Mouse (Mus musculus): ENCODE measurements around the gene Asic3. TPM values are rescaled to one million over a fixed set of nuclear protein-coding genes. Genes with fewer than 3 reads are reported as not detected.

Gene Asic3
- total RNA-seq, 2 experiments from 2014 or later: not detected

DNA sequence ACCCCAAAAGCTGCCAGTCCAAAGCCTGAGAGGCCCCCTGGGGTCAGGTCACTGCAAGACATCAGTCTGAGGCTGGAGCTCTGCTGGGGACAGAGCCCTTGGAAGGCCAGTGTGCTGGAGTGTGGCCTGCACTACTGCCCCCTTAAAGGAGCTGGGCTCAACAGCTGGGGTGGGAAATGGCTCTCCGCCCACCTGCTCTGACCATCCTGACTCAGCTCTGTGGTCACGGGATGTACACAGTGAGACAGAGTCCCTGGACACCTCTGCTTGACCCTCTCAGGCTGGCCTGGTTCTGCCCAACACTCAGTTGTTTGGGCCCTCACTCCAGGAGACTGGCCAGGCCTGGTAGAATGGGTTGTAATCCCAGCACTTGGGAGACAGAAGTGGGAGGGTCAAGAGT lies 3.7 kb upstream of the Asic3 start:
- DNase-seq (ENCODE audit: low spot score in 2 of 2): no peak
- intact Hi-C loops (cut with DNase I): no loop called here

GRCm38 (mm10) chr5:24412063-24412462 lies 1.1 kb upstream of the Asic3 start:
- intact Hi-C loops (cut with DNase I): no loop called here
- no peak for DNase-seq (ENCODE audit: low spot score in 2 of 2)

DNA sequence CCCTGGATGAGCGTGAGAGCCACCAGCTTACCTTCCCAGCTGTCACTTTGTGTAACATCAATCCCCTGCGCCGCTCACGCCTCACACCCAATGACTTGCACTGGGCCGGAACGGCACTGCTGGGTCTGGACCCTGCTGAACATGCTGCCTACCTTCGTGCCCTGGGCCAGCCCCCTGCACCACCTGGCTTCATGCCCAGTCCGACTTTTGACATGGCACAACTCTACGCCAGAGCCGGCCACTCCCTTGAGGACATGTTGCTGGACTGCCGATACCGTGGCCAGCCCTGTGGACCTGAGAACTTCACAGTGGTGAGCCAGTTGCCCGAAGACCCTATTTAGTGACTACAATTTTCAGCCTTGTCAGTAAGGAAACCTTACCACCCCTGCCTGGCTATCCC lies 746 bp downstream of the Asic3 start:
- DNase-seq (ENCODE audit: low spot score in 2 of 2): no peak
- intact Hi-C loops (cut with DNase I): loop anchor here (1.0 kb wide), 1 partner anchor 9 kb away; no protein-coding TSS in a partner anchor

- DNase-seq (ENCODE audit: low spot score in 2 of 2): peak; percentile 42 to 68
- intact Hi-C loops (cut with DNase I): loop anchor here (1.0 kb wide), 1 partner anchor 55 kb away; no protein-coding TSS in a partner anchor
These were observed 3.1 kb downstream of the Asic3 start for GRCm38 (mm10) chr5:24416222-24416736.

DNA sequence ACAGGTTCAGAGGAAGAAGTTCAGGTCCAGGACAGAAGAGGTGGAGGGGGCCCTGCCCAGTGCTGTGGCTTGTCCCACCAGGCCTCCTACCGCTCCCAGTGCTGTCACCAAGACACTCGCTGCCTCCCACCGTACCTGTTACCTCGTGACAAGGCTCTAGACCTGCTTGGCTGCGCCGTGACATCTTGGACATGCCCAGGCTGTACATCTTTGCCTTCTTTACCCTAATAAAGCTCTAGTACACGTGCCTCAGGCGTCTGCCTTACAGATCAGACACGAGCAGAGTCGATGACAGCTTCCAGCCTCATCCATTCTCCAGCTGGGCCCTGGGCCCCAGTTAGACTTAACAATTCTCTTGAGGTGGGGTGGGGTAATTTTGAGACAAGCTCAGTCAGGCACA lies 4.4 kb downstream of the Asic3 start:
- intact Hi-C loops (cut with DNase I): no loop called here
- DNase-seq (ENCODE audit: low spot score in 2 of 2): no peak

DNA sequence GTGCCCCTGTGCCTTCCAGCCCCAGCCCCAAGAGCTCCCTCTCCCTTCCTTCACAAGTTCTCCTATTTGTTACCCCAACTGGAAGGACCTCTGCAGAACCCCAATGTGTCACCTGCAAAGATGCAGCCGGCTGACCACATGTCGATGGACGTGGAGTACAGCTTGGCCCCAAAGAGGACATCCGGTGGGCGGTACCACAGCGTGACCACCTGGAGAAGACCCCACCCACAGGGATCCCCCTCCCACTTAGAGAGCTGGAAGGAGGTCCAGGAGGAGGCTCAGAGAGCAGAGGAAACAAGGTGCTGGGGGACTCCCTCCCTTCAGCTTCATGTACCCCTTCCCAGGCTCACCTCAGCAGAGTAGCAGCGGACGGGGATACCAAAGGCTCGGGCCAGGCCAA lies 7.2 kb downstream of the Asic3 start:
- DNase-seq (ENCODE audit: low spot score in 2 of 2): no peak
- intact Hi-C loops (cut with DNase I): no loop called here

DNA sequence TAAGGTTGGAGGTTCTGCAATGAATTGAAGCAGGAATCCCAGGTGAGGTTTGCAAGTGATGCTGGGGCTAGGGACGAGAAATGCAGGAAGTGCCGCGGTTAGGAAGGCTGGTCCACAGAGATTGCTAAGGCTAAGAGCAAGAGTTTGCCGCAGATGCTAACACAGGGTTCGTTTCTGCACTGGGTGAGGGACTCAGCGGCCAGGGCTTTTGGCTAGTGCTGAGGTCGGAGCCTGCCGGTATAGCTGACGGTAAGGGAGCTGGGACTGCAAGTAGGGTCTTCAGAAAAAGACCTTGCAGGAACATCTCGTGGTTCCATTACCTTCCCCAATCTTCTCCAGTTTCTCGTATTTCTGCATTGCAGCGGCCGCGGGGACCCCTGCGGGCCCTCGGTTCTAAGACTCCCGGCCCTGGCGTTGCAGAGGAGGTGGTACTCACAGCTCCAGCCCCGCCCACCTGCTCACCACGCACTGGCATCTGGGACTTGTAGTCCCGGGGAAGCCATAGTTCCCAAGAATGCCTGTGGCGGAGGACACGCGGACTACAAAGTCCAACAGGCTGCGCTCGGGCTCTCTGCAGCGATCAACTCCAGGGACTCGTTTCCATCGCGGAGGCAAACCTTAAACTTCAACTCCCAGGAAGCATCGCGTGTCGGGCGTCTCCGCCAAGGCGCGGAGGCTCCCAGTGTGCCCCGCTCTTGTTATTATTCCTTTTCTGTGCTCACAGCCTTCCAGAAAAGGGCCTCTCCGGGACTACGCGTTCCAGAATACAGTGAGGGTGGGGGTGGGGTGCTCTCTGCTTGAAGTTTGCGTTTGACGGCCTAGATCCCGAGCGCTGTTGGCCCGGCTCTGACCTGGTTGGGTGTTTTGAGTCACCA lies 10.2 kb downstream of the Asic3 start, which contains the start of the genes Cdk5 and Slc4a2:
Cdk5 (minus strand) TSS at position 402 of the 875 bp plus-strand sequence.
Slc4a2 (plus strand) TSS at position 709 of the 875 bp plus-strand sequence.
- intact Hi-C loops (cut with DNase I): loop anchor here (1.0 kb wide), 1 partner anchor 25 kb away; no protein-coding TSS in a partner anchor
- DNase-seq (ENCODE audit: low spot score in 2 of 2): peak; percentile 99 to 100

- no peak for DNase-seq (ENCODE audit: low spot score in 2 of 2)
- intact Hi-C loops (cut with DNase I): no loop called here
These were observed 11.0 kb downstream of the Asic3 start for GRCm38 (mm10) chr5:24424004-24424781.

DNA sequence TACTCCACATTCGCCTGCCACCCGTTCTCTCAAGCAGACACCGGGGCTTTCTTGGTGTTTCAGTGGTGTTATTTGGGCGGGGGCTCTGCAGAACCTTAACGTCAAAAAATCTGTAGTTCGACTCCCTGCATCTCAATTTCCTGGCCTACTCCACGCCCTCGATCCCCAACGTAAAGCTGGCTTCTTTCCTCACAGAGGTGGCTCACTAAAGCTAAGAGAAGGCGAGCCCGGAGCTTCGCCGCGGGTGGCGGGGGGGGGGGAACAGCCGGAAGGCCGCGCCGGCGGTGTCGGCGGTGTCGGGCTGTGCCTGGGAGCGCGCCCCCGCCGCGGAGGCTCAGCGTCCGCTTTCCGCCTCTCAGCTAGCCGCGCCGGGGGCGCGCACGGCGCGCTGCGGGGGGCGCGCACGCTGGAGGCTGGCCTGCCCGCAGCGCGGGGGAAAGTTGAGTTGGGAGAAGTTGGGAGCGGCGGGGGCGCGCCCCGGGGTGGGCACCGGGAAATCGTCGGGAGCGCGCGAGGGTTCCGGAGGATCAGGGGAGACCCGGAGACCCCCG lies 11.7 kb downstream of the Asic3 start:
- intact Hi-C loops (cut with DNase I): loop anchor here (1.0 kb wide), 1 partner anchor 26 kb away; no protein-coding TSS in a partner anchor
- peak; percentile 69 to 80 for DNase-seq (ENCODE audit: low spot score in 2 of 2)

DNA sequence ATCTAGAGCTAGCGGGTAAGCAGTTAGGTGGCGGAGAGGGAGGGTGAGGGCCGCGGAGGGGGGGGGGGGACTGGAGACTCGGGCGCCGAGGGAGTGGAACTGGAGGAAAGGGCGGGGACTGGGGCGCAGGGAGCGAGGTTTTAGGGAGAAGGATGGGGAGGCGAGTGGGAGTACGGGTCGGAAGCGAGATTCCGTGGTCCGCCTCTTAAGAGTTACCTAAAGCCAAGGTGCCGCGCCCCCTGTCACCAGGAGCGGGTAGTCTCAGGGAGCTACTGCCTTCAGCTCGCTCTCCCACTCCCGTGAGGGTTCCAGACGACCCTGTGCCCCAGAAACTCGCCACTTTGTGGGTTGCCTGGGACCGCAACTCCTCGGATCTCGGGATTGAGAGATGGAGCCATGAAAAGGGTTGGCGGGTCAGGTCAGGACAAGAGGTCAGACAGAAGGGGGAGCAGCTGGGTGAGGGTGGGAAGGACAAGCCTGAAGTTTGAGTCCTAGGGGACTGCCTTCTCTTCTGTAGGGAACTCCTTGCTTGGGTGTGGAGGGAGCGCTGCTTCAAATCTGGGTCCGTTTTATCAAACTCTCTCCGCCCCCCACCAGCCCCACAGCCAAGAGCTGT lies 12.3 kb downstream of the Asic3 start:
- DNase-seq (ENCODE audit: low spot score in 2 of 2): no peak
- intact Hi-C loops (cut with DNase I): loop anchor here (1.0 kb wide), 1 partner anchor 26 kb away; no protein-coding TSS in a partner anchor

DNA sequence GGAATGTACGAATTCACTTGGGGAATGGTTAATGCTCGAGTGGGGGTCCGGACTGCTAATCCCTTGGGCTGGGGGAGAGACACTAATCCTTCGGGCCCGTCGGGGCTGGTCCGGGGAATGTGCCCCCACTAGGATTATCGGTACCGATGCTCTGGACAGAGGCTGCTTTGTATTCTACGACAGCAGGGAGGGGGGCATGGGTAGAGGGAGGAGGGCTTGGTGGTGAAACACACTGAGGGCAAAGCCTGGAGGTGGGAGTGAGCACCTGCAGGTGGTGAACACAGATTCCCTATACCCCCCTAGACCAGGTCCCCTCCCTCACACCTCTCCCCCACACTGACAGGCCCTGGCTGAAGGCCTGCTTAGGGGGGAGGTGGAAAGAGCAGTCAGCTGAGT lies 12.8 kb downstream of the Asic3 start:
- DNase-seq (ENCODE audit: low spot score in 2 of 2): no peak

GRCm38 (mm10) chr5:24426556-24427284 lies 13.5 kb downstream of the Asic3 start:
- intact Hi-C loops (cut with DNase I): no loop called here
- no peak for DNase-seq (ENCODE audit: low spot score in 2 of 2)

More for the DNA sequence above, 12.8 kb downstream of the Asic3 start:
- intact Hi-C loops (cut with DNase I): no loop called here

DNA sequence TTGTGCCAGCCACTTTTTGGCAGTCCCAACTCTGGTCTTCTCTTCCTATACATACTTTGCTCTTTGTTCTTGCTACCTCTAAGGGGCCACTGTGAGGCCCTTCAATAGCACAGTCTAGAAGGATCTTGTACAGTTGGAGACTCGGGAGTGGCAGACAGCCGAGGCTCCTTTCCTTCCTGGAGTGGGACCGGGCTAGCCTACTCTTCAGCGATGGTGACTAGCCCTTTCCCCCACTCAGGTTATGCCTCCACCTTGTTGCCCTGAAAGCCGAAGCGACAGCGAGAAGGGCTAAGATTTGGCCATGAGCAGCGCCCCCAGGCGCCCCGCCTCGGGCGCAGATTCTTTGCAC lies 14.1 kb downstream of the Asic3 start:
- no peak for DNase-seq (ENCODE audit: low spot score in 2 of 2)
- intact Hi-C loops (cut with DNase I): no loop called here

- DNase-seq (ENCODE audit: low spot score in 2 of 2): no peak
- intact Hi-C loops (cut with DNase I): no loop called here
These were observed 14.8 kb downstream of the Asic3 start for GRCm38 (mm10) chr5:24427981-24428402.

DNA sequence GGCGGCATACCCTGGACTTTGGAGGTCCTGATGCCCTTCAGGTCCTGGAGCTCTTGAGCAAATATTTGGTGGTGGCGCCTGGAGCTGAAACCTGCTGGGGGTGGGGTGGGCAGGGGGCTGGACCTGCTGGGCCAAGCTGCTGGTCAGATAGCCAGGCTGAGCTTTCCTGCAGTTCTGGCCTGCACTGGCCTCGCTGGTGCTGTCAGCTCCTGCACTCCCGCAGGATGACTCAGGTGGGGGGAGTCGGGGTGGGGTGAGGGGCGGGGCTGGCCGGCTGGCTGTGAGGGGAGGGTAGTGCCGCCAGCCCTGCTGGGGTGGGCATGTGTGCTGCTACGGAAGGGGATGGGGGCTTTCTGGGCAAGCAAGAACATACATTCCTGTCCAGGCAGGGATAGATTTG lies 15.4 kb downstream of the Asic3 start:
- intact Hi-C loops (cut with DNase I): no loop called here
- no peak for DNase-seq (ENCODE audit: low spot score in 2 of 2)

- no peak for DNase-seq (ENCODE audit: low spot score in 2 of 2)
- intact Hi-C loops (cut with DNase I): no loop called here
These were observed 20.8 kb downstream of the Asic3 start for GRCm38 (mm10) chr5:24433993-24434392.

DNA sequence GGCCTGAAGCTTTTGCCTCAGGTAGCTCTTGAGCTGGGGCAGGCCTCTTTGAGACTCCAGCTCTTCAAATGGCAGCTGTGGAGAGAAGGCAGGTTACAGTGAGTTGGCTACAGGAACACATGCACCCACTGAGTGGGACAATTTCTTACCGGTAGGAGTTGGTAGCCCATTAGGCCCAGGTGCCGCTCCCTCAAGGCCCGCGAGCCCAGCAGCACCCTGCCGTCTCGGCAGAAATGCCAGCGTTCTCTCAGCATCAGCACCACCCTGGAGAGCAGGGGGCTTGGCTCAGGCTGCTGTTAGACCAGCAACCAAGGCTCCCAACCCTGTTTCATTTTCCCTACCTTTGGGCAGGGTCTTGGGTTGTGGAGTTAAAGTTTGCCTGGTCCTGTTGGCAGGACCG lies 28.0 kb downstream of the Asic3 start:
- intact Hi-C loops (cut with DNase I): no loop called here
- no peak for DNase-seq (ENCODE audit: low spot score in 2 of 2)

GRCm38 (mm10) chr5:24442029-24442428 lies 28.8 kb downstream of the Asic3 start:
- intact Hi-C loops (cut with DNase I): no loop called here
- DNase-seq (ENCODE audit: low spot score in 2 of 2): no peak

DNA sequence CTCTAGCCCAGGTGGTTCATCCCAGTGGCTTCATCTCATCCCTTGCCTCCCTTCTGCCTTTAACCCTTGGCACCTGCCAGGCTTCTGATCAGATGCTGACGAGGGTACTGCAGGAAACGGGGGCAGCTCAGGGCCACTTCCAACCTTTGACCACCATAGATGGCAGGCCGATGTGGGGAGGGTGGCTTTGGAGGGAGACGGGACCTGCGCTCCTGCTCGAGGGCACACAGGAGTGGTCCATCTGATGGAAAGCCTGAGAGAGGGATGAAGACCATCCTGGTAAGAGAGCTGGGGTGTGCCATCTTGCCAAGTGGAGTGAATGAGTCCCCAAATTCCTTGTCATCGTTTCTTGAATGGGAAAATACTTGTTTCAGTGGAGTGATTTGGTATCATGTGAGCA lies 30.0 kb downstream of the Asic3 start:
- intact Hi-C loops (cut with DNase I): no loop called here

More for the DNA sequence above, 30.0 kb downstream of the Asic3 start:
- DNase-seq (ENCODE audit: low spot score in 2 of 2): no peak

Measured in left cerebral cortex, postnatal 36 days (tissue).